Mouse (Mus musculus) gastrocnemius, postnatal 36 days (tissue): ENCODE data around the gene Upb1. TPM values are rescaled to one million over a fixed set of nuclear protein-coding genes. Genes with fewer than 3 reads are reported as not detected.

ENCODE experiments used
- DNase-seq, 2 experiments: peaks; one replicate each; pipeline ENCODE4 v3.0.0; 2022
- intact Hi-C: fragments of 180-260 bp; cut with DNase I; formaldehyde crosslinking; loops from one replicate; pipeline ENCODE4 v1.15.1; 2025
- total RNA-seq, 2 experiments: library from RNA; stranded (reverse); gene quantifications; 2 replicates each; pipeline ENCODE4 v1.2.3; 2021

The Upb1 gene
- total RNA-seq, 2 experiments from 2014 or later: not detected

DNA sequence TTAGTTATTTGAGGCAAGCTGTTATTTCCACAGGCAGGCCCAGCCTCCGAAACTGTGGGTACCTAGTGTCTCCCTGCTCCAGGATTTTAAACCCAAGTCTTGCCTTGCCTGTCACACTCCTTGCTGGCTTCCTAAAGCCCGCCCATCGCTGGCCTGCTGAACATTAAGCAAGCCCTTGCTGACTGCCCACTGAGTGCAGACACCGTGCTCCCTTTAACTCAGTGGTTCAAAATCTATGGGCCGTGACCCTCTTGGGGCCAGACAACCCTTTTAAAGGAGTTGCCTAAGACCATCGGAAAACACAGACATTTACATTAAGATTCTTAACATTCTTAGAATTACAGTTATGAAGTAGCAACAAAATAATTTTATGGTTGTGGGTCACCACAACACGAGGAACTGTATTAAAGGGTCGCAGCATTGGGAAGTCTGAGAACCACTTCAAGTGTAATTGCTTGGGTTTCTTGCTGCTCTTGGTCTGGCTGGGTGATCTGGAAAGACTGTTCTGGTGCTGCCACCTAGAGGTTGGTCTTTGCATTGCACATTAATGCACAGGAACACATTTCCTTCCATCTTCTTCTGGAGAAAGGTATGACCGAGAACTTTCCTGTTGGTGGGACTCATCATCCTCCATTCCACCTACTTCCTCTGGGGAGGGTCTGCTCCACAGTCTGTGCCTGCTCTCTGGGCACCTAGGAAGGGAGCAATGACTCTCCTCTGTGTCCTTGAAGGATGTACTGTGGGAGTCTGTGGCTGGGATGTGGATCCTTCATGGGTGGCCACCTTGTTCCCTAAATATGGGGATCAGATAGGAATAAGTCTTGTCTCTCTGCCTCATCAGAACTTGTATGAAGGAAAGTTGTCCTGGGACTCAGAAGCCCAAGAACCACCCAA lies 85.4 kb downstream of the Upb1 start:
- intact Hi-C loops: loop anchor here (2.0 to 5.0 kb wide), 3 partner anchors 50 to 304 kb away; partner anchors contain the start of gene Adora2a
- peak; percentile 59 to 71 for DNase-seq

DNA sequence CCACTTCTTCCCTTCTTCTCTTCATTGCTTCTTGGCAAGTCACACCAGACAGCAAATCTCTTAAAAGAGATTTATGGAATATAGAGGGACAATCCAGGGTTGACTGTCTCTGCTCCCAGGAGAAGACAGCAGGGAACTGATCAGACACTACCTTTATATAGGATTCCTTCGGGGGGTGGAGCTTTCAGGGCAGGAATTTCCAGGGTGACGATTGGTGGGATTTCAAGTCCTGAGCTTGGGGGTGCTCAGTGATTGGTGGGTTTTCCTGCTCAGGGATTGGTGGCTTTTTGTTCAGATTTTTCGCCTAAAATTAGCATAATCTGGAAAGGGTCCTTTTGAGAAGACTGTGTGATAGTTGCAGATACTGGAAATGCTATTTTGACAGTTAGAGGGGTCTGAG lies 86.2 kb downstream of the Upb1 start:
- no peak for DNase-seq

DNA sequence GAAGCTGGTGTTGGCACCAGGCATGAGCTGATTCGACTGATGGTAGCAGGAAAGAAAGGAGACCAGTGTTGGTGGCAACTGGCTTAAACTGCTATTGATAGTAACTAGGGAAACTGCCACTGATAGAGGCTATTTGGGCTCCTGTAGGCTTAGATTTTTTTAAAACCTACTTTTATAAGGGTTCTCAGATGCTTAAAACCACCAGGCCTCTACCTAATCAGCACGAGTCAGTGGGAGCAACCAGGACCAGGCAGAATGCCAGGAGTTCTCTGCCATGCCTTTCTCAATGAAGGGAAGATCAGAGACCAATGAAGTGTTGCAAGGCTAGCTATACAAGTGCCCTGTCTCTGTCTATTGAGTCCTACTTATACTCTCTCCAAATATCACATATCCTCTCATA lies 88.6 kb downstream of the Upb1 start:
- intact Hi-C loops: loop anchor here (5.0 kb wide), 1 partner anchor 307 kb away; no protein-coding TSS in a partner anchor

More for the DNA sequence above, 86.2 kb downstream of the Upb1 start:
- intact Hi-C loops: loop anchor here (2.0 to 5.0 kb wide), 3 partner anchors 50 to 305 kb away; partner anchors contain the start of gene Adora2a

DNA sequence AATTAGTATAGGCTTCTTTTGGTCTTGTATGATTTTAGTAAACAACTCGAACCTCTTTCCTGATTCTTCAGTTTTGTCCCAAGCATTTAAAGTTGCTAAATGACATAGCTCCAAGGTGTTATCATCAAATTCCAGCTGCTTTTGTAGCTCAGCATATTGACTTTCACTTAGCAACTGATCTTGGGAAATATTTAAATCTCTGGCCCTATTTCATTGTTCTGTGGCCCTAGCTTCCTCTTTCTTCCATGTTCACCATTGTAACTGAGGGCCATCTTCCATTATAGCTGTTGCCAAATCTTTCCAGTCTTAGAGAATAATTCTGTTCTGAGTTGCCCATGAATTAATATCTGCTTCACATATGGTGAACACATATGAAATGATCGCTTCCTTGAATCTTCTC lies 89.8 kb downstream of the Upb1 start:
- no peak for DNase-seq
- intact Hi-C loops: no loop called here

More for the DNA sequence above, 88.6 kb downstream of the Upb1 start:
- no peak for DNase-seq

Other genes starting within 250 kb of the Upb1 start
- gene Specc1l, start 189.0 kb upstream of the Upb1 start, total RNA-seq: 10 to 100 TPM; 32.1 to 34.9 TPM
- gene Adora2a, start 84.2 kb upstream of the Upb1 start, total RNA-seq: 1 to 10 TPM; 1.6 to 1.9 TPM
- 10 to 100 TPM; 62.0 to 74.5 TPM for gene Snrpd3, start 116.4 kb downstream of the Upb1 start, total RNA-seq
- gene Gucd1, start 116.9 kb downstream of the Upb1 start, total RNA-seq: 10 to 100 TPM; 55.5 to 71.5 TPM
- under 1 TPM; 0.20 to 0.64 TPM for gene Lrrc75b, start 159.2 kb downstream of the Upb1 start, total RNA-seq
- under 1 TPM in 1 of 2 experiments, not detected in 1; 0.33 TPM for gene Ggt1, start 160.5 kb downstream of the Upb1 start, total RNA-seq
- 1 to 10 TPM; 3.0 to 5.2 TPM for gene Ggt5, start 188.2 kb downstream of the Upb1 start, total RNA-seq
- 1 to 10 TPM in 1 of 2 experiments, under 1 TPM in 1; 0.99 to 1.4 TPM for gene Susd2, start 242.9 kb downstream of the Upb1 start, total RNA-seq